Mouse (Mus musculus): ENCODE results near the gene Pigk.

DNA sequence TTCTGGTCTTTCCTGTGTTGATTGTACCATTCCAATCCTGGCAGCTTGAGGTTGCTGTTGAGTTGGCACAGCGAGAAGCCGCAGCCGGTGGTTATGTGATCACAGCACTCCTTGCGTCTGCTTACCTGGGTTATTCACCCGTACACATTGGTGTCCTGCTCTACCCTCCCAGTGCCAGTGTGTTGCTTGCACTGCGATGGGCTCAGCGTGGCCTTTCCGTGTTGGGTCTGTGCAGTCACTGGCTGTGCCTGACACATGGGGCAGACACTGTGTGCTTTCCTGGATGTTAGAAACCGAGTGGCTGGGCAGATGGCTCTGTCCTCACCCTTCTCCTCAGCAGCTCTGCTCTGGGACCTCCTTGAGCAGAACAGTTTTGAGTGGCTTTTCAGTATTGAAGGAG, 31.7 kb downstream of the Pigk start:
- no peak for TF ChIP-seq POLR2A (IDR thresholded peaks at IDR 0.05; ENCODE audit: borderline replicate concordance, low read depth, low read length)
- no peak for TF ChIP-seq CTCF (IDR thresholded peaks at IDR 0.05; ENCODE audit: low read depth, low read length)

Measured in bone marrow macrophage, adult 2 months (primary cell).